Mouse (Mus musculus) v-Abl transformed pro-B cells (cell line): ENCODE results near the gene Rufy3.

Source experiments
- in situ Hi-C, 2 experiments: fragments of 400-800 bp; cut with MboI; formaldehyde crosslinking; loops; one replicate each; pipeline ENCODE4 v1.15.1; 2025; ENCODE audit not compliant: unreplicated experiment in 2 of 2

The Rufy3 gene

GRCm38 (mm10) chr5:88569541-88569940 is 4.7 kb downstream of the Rufy3 start:
- in situ Hi-C loops = loop anchor here in 1 of 2 experiments (5.0 kb wide), 2 partner anchors 98 to 198 kb away; no protein-coding TSS in a partner anchor

- in situ Hi-C loops = loop anchor here in 1 of 2 experiments (5.0 kb wide), 1 partner anchor 97 kb away; no protein-coding TSS in a partner anchor
Observed at GRCm38 (mm10) chr5:88574829-88575228, 10.0 kb downstream of the Rufy3 start.

- in situ Hi-C loops = no loop called here
Observed at GRCm38 (mm10) chr5:88575506-88576338, 10.9 kb downstream of the Rufy3 start.

- in situ Hi-C loops = loop anchor here in 1 of 2 experiments (5.0 kb wide), 1 partner anchor 52 kb away; no protein-coding TSS in a partner anchor
Observed at GRCm38 (mm10) chr5:88580681-88581080, 15.8 kb downstream of the Rufy3 start.

- in situ Hi-C loops = loop anchor here in 1 of 2 experiments (5.0 kb wide), 1 partner anchor 51 kb away; no protein-coding TSS in a partner anchor
Observed at GRCm38 (mm10) chr5:88581343-88581742, 16.5 kb downstream of the Rufy3 start.

GRCm38 (mm10) chr5:88583271-88584031 is 18.6 kb downstream of the Rufy3 start:
- in situ Hi-C loops = loop anchor here in 1 of 2 experiments (5.0 kb wide), 1 partner anchor 49 kb away; no protein-coding TSS in a partner anchor

GRCm38 (mm10) chr5:88584061-88584460 is 19.2 kb downstream of the Rufy3 start:
- in situ Hi-C loops = loop anchor here in 1 of 2 experiments (5.0 kb wide), 1 partner anchor 48 kb away; no protein-coding TSS in a partner anchor

DNA sequence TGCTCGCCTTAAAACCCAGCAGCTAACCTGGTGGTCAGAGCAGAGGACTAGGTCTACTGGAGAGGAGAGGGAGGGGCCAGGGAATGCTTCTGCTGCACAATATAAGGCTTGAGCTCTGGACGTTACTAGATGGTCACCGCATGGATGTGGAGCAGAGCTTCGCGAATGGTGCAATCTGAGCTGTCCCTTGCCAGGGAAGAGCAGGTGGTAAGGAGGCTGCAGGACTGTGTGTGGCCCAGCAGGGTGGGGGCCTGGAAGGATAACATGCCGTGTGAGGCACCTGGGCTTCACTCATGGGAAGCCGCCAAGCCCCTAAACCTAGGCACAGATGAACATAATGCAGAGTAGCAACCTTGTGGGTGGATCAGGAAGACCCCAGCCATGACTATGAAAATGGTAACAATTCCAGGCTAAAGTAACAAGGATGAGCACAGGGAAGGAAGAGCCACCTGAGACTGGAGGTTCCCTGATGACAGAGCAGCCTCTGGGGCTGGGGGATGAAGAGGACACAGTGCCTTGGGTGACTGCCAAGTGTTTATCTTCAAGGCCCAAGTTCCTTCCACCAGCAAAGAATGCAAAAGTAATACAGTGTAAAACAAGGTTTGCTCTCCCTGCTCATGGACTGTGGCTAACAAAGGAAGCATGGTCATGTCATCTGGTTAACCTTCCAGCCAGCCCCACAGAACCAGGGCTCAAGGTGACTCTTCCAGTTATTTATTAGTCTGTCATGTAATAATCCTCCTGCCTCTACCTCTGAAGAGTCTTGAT is 21.8 kb downstream of the Rufy3 start:
- in situ Hi-C loops = no loop called here

- in situ Hi-C loops = no loop called here
Observed at GRCm38 (mm10) chr5:88587211-88587934, 22.5 kb downstream of the Rufy3 start.

DNA sequence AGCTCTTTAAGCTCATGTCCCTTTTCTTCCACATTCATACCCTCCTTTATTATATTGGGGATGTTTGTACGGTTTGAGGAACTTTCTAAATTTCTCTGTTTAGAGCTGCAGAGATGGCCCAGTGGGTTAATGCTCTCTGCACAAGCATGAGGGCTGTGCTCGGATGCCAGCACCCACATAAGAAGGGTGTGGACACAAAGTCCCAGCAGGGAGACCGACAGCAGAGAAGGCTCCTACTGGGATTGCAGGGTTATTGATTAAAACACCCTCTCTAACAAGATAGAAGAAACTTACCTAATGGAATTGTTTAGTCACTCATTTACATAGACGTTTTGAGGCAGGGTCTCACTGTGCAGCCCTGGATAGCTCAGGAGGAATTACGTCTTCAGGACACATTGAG is 23.6 kb downstream of the Rufy3 start:
- in situ Hi-C loops = no loop called here

GRCm38 (mm10) chr5:88593421-88594172 is 28.8 kb downstream of the Rufy3 start:
- in situ Hi-C loops = no loop called here

DNA sequence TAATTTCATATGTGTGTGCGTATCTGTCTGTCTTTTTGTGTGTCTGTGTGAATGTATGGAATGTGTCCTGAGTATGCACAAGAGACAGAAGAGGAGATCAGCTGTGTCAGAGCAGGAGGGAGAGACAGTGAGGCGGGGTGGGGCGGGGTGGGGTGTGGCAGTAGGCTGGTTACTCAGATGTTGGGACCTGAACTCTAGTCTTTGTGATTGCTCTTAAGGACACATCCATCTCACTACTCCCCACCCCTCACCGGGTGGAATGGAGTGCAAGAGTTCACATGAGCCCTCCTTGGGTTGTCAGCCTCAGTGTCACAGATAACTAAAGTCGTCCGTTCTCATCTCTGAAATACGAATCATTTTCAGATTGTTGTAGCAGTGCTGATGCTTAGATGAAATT is 29.3 kb downstream of the Rufy3 start:
- in situ Hi-C loops = no loop called here

DNA sequence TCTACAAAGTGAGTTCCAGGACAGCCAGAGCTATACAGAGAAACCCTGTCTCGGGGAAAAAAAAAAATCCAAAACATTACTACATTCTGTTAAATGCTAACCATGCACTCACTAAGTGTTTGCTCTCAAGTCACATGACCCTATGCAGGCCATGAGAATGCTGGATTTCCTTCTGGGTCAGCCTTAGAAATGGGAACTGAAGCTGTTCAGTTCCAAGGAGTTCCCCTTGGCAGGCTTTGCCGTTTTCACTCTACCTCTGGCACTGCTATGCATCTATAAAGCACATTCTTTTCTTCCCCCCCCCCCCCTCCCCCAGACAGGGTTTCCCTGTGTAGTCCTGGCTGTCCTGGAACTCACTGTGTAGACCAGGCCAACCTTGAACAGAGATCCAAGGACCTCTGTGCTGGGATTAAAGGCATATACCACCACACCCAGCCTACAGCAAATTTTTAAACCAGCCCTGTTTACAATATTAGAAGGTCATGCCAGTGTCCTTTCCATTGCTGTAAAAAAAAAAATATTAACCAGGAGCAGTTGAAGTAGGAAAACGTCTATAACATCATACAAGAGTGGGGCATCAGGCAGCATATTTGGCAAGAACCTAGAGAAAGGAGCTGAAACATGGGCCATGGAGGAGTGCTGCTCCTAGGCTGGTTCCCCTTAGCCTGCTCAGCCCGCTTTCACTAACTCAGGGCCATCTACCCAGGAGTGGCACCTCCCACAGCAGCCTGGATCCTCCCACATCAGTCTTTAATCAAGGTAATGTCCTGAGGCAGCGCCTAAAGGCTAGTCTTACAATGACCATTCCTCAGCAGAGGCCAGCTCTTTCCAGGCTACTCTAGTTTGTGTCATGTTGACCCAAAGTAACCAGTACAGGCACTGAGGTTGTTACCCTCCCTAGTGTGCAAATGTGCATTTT is 31.0 kb downstream of the Rufy3 start:
- in situ Hi-C loops = no loop called here

GRCm38 (mm10) chr5:88598961-88599360 is 34.1 kb downstream of the Rufy3 start:
- in situ Hi-C loops = no loop called here

- in situ Hi-C loops = no loop called here
Observed at GRCm38 (mm10) chr5:88602030-88602429, 37.2 kb downstream of the Rufy3 start.

DNA sequence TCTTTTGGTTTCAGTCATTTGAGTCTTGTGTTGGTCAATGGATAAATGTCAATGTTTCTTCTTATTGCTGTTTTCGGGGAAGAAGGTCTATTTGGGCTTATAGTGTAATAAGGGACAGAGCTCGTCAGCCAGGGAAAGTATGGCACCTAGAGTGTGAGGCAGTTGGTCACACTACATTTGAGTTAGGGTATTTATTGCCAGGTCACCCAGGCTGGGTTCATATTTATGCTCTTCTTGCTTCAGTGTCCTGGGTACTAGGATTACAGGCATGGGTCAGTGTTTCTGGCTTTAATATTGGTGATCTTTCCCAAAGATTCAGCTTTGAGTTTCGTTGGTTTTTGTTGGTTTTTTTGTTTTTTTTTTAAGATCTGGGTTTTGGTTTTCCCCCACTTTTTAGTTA is 37.9 kb downstream of the Rufy3 start:
- in situ Hi-C loops = no loop called here

DNA sequence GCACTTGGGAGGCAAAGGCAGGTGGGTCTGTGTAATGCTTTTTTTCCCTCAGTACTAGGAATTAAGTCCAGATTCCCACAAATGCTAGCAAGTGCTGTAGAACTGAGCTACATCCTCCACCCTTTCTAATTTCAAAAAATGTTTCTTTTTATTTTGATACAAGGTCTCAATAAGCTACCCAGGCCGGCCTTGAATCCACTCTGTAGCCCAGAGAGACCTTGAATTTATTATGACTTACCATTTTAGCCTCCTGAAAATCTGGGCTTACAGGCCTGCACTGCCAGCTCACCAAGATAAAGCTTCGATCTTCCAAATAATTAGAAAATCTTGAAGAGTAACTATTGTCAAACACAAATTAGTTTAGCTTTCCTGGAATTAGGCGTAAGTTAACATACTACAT is 39.2 kb downstream of the Rufy3 start:
- in situ Hi-C loops = no loop called here
